Mouse (Mus musculus) brain, embryonic 14.5 days (tissue): Measurements from ENCODE around the gene Xylb.
A peak's percentile ranks its signal among the peaks of the same experiment; 100 is the strongest.

Source experiments
- CTCF ChIP-seq: fragments of 200-500 bp; IDR thresholded peaks from 2 replicates; pipeline ENCODE4 v1.5.1; 2012; ENCODE audit warnings: inconsistent platforms, mild to moderate bottlenecking, moderate library complexity, borderline replicate concordance; ENCODE audit not compliant: insufficient read depth, insufficient read length; ENCODE audit errors: extremely low read depth
- POLR2A ChIP-seq: fragments of 200-500 bp; IDR thresholded peaks from 2 replicates; pipeline ENCODE4 v1.6.1; 2012; ENCODE audit warnings: mild to moderate bottlenecking, inconsistent platforms, borderline replicate concordance; ENCODE audit not compliant: poor library complexity, insufficient read depth, insufficient read length, severe bottlenecking; ENCODE audit errors: extremely low read depth

GRCm38 (mm10) chr9:119322289-119323259, 34.6 kb upstream of the Xylb start, which contains the start of gene Oxsr1:
- TF ChIP-seq CTCF (peak; percentile 62), POLR2A (peak; percentile 25; the same call in 1 of the 2 replicates)
